Mouse (Mus musculus): ENCODE measurements around the gene Olfr1424. TPM values are rescaled to one million over a fixed set of nuclear protein-coding genes. Genes with fewer than 3 reads are reported as not detected.
A peak's percentile ranks its signal among the peaks of the same experiment; 100 is the strongest.

Olfr1424 gene
- polyA plus RNA-seq, 1 experiment from 2014 or later = not detected

GRCm38 (mm10) chr19:12026606-12027005 is 35.9 kb downstream of the Olfr1424 start:
- Histone ChIP-seq H3K27ac (ENCODE audit: low read depth, low read length) (no peak overlapping the region), H3K4me1 (ENCODE audit: control insufficient read depth, insufficient read depth, low read depth, low read length) (no peaks in the 10 kb centered on the region), H3K9me3 (ENCODE audit: control insufficient read depth, low read length) (no peaks in the 10 kb centered on the region), H3K27me3 (replicated peaks; ENCODE audit: control insufficient read depth, insufficient read depth, low read length) (no peaks in the 10 kb centered on the region), H3K9ac (ENCODE audit: low read depth, low read length) (no peak overlapping the region), H3K4me2 (ENCODE audit: low read length) (no peak overlapping the region), H3K4me3 (ENCODE audit: low read length) (no peak overlapping the region), H3K36me3 (ENCODE audit: control insufficient read depth, insufficient read depth, low read length) (no peaks in the 10 kb centered on the region)
- WGBS = 94% methylated on average over 2 of the region's 2 CpGs
- no peak for ATAC-seq

GRCm38 (mm10) chr19:12025333-12025732 is 37.1 kb downstream of the Olfr1424 start:
- no peak for ATAC-seq
- Histone ChIP-seq H3K9me3 (ENCODE audit: control insufficient read depth, low read length) (no peaks in the 10 kb centered on the region), H3K4me2 (ENCODE audit: low read length) (no peak overlapping the region), H3K27me3 (replicated peaks; ENCODE audit: control insufficient read depth, insufficient read depth, low read length) (no peaks in the 10 kb centered on the region), H3K27ac (ENCODE audit: low read depth, low read length) (no peak overlapping the region), H3K4me1 (ENCODE audit: control insufficient read depth, insufficient read depth, low read depth, low read length) (no peaks in the 10 kb centered on the region), H3K36me3 (ENCODE audit: control insufficient read depth, insufficient read depth, low read length) (no peaks in the 10 kb centered on the region), H3K9ac (ENCODE audit: low read depth, low read length) (no peak overlapping the region), H3K4me3 (ENCODE audit: low read length) (no peak overlapping the region)
- WGBS = 88% methylated on average over 3 of the region's 3 CpGs

- ATAC-seq = no peak
- H3K9ac ChIP-seq (ENCODE audit: low read depth, low read length) = no peak overlapping the region
Measured at GRCm38 (mm10) chr19:12024149-12024548, 38.3 kb downstream of the Olfr1424 start.

GRCm38 (mm10) chr19:12016192-12016591 is 46.3 kb downstream of the Olfr1424 start:
- Histone ChIP-seq H3K9me3 (ENCODE audit: control insufficient read depth, low read length) (no peaks in the 10 kb centered on the region), H3K9ac (ENCODE audit: low read depth, low read length) (no peak overlapping the region), H3K27me3 (replicated peaks; ENCODE audit: control insufficient read depth, insufficient read depth, low read length) (no peaks in the 10 kb centered on the region), H3K4me2 (ENCODE audit: low read length) (no peak overlapping the region), H3K4me3 (ENCODE audit: low read length) (no peak overlapping the region), H3K36me3 (ENCODE audit: control insufficient read depth, insufficient read depth, low read length) (no peaks in the 10 kb centered on the region), H3K27ac (ENCODE audit: low read depth, low read length) (no peak overlapping the region), H3K4me1 (ENCODE audit: control insufficient read depth, insufficient read depth, low read depth, low read length) (no peaks in the 10 kb centered on the region)
- ATAC-seq = no peak
- WGBS = 58% methylated on average over 4 of the region's 4 CpGs

More at GRCm38 (mm10) chr19:12024149-12024548, 38.3 kb downstream of the Olfr1424 start:
- Histone ChIP-seq H3K9me3 (ENCODE audit: control insufficient read depth, low read length) (no peaks in the 10 kb centered on the region), H3K27me3 (replicated peaks; ENCODE audit: control insufficient read depth, insufficient read depth, low read length) (no peaks in the 10 kb centered on the region), H3K4me2 (ENCODE audit: low read length) (no peak overlapping the region), H3K36me3 (ENCODE audit: control insufficient read depth, insufficient read depth, low read length) (no peaks in the 10 kb centered on the region), H3K4me1 (ENCODE audit: control insufficient read depth, insufficient read depth, low read depth, low read length) (no peaks in the 10 kb centered on the region), H3K27ac (ENCODE audit: low read depth, low read length) (no peak overlapping the region), H3K4me3 (ENCODE audit: low read length) (no peak overlapping the region)
- 86% methylated on average over 4 of the region's 4 CpGs for WGBS

GRCm38 (mm10) chr19:12015708-12016107 is 46.8 kb downstream of the Olfr1424 start:
- no peaks in the 10 kb centered on the region for H3K9me3 ChIP-seq (ENCODE audit: control insufficient read depth, low read length)
- 74% methylated on average over 8 of the region's 8 CpGs for WGBS
- no peak for ATAC-seq
- H3K27ac ChIP-seq (ENCODE audit: low read depth, low read length) = no peak overlapping the region
- H3K4me3 ChIP-seq (ENCODE audit: low read length) = no peak overlapping the region
- H3K27me3 ChIP-seq (replicated peaks; ENCODE audit: control insufficient read depth, insufficient read depth, low read length) = no peaks in the 10 kb centered on the region
- H3K36me3 ChIP-seq (ENCODE audit: control insufficient read depth, insufficient read depth, low read length) = no peaks in the 10 kb centered on the region
- no peak overlapping the region for H3K4me2 ChIP-seq (ENCODE audit: low read length)
- no peaks in the 10 kb centered on the region for H3K4me1 ChIP-seq (ENCODE audit: control insufficient read depth, insufficient read depth, low read depth, low read length)
- H3K9ac ChIP-seq (ENCODE audit: low read depth, low read length) = no peak overlapping the region

GRCm38 (mm10) chr19:12013228-12013627 is 49.3 kb downstream of the Olfr1424 start:
- peak overlapping the region; percentile 68 for H3K4me3 ChIP-seq (ENCODE audit: low read length)
- no peaks in the 10 kb centered on the region for H3K4me1 ChIP-seq (ENCODE audit: control insufficient read depth, insufficient read depth, low read depth, low read length)
- H3K9ac ChIP-seq (ENCODE audit: low read depth, low read length) = peak overlapping the region; percentile 1; the same call in 1 of the 2 replicates
- H3K36me3 ChIP-seq (ENCODE audit: control insufficient read depth, insufficient read depth, low read length) = no peaks in the 10 kb centered on the region
- ATAC-seq = no peak
- H3K9me3 ChIP-seq (ENCODE audit: control insufficient read depth, low read length) = no peaks in the 10 kb centered on the region
- under 1% methylated on average over 11 of the region's 12 CpGs for WGBS
- H3K27me3 ChIP-seq (replicated peaks; ENCODE audit: control insufficient read depth, insufficient read depth, low read length) = no peaks in the 10 kb centered on the region
- no peak overlapping the region for H3K27ac ChIP-seq (ENCODE audit: low read depth, low read length)
- H3K4me2 ChIP-seq (ENCODE audit: low read length) = peak overlapping the region; percentile 79

- ATAC-seq = no peak
- 1% methylated on average over 10 of the region's 10 CpGs for WGBS
Measured at GRCm38 (mm10) chr19:12012615-12013014, 49.9 kb downstream of the Olfr1424 start.

GRCm38 (mm10) chr19:12011560-12012556 is 50.6 kb downstream of the Olfr1424 start:
- peak; percentile 84 for ATAC-seq
- H3K9me3 ChIP-seq (ENCODE audit: control insufficient read depth, low read length) = no peaks in the 10 kb centered on the region
- peak overlapping the region; percentile 65 for H3K9ac ChIP-seq (ENCODE audit: low read depth, low read length)
- H3K4me3 ChIP-seq (ENCODE audit: low read length) = peak overlapping the region; percentile 68
- H3K27ac ChIP-seq (ENCODE audit: low read depth, low read length) = peak overlapping the region; percentile 78
- peaks cover 1% of the 10 kb centered on the region; the same call in 1 of the 2 replicates for H3K4me1 ChIP-seq (ENCODE audit: control insufficient read depth, insufficient read depth, low read depth, low read length)
- H3K4me2 ChIP-seq (ENCODE audit: low read length) = peak overlapping the region; percentile 79
- H3K36me3 ChIP-seq (ENCODE audit: control insufficient read depth, insufficient read depth, low read length) = no peaks in the 10 kb centered on the region
- H3K27me3 ChIP-seq (replicated peaks; ENCODE audit: control insufficient read depth, insufficient read depth, low read length) = no peaks in the 10 kb centered on the region
- under 1% methylated on average over 49 of the region's 49 CpGs for WGBS

More at GRCm38 (mm10) chr19:12012615-12013014, 49.9 kb downstream of the Olfr1424 start:
- no peak overlapping the region for H3K27ac ChIP-seq (ENCODE audit: low read depth, low read length)
- H3K4me1 ChIP-seq (ENCODE audit: control insufficient read depth, insufficient read depth, low read depth, low read length) = no peaks in the 10 kb centered on the region; the same call in 1 of the 2 replicates
- no peaks in the 10 kb centered on the region for H3K27me3 ChIP-seq (replicated peaks; ENCODE audit: control insufficient read depth, insufficient read depth, low read length)
- peak overlapping the region; percentile 79 for H3K4me2 ChIP-seq (ENCODE audit: low read length)
- H3K36me3 ChIP-seq (ENCODE audit: control insufficient read depth, insufficient read depth, low read length) = no peaks in the 10 kb centered on the region
- H3K4me3 ChIP-seq (ENCODE audit: low read length) = peak overlapping the region; percentile 68
- no peaks in the 10 kb centered on the region for H3K9me3 ChIP-seq (ENCODE audit: control insufficient read depth, low read length)
- peak overlapping the region; percentile 35; the same call in 1 of the 2 replicates for H3K9ac ChIP-seq (ENCODE audit: low read depth, low read length)

GRCm38 (mm10) chr19:12010916-12011559 is 51.4 kb downstream of the Olfr1424 start:
- H3K4me1 ChIP-seq (ENCODE audit: control insufficient read depth, insufficient read depth, low read depth, low read length) = peaks cover 2% of the 10 kb centered on the region; the same call in 1 of the 2 replicates
- peak overlapping the region; percentile 68 for H3K4me3 ChIP-seq (ENCODE audit: low read length)
- H3K27ac ChIP-seq (ENCODE audit: low read depth, low read length) = peak overlapping the region; percentile 92
- H3K9ac ChIP-seq (ENCODE audit: low read depth, low read length) = peak overlapping the region; percentile 85
- H3K36me3 ChIP-seq (ENCODE audit: control insufficient read depth, insufficient read depth, low read length) = no peaks in the 10 kb centered on the region
- peak overlapping the region; percentile 79 for H3K4me2 ChIP-seq (ENCODE audit: low read length)
- peak; percentile 55 for ATAC-seq
- WGBS = under 1% methylated on average over 26 of the region's 26 CpGs
- no peaks in the 10 kb centered on the region for H3K27me3 ChIP-seq (replicated peaks; ENCODE audit: control insufficient read depth, insufficient read depth, low read length)
- no peaks in the 10 kb centered on the region for H3K9me3 ChIP-seq (ENCODE audit: control insufficient read depth, low read length)
